Mouse (Mus musculus) liver, embryonic 11.5 days (tissue): ENCODE results near the gene Naif1. TPM values are rescaled to one million over a fixed set of nuclear protein-coding genes. Genes with fewer than 3 reads are reported as not detected.

ENCODE experiments used
- ATAC-seq: fragments of 200-750 bp; cut with Nextera tagmentation; replicated peaks from 2 replicates; pipeline ENCODE4 v1.8.0; 2017; ENCODE audit warnings: moderate number of reproducible peaks, mild to moderate bottlenecking, moderate TSS enrichment, moderate library complexity; ENCODE audit not compliant: low FRiP score
- DNase-seq: peaks from one replicate; pipeline ENCODE4 v3.0.0-alpha.2; 2017; ENCODE audit warnings: low spot score
- H3K27ac ChIP-seq: fragments of 300-500 bp; sonication (generic); 2 replicates; pipeline ENCODE4 v1.5.1; 2014; ENCODE audit warnings: mild to moderate bottlenecking, low read depth, low read length, control low read depth
- H3K27me3 ChIP-seq: fragments of 300-500 bp; sonication (generic); replicated peaks from 2 replicates; pipeline ENCODE4 v1.6.1; 2014; ENCODE audit warnings: low read length, mixed read lengths; ENCODE audit not compliant: control insufficient read depth, insufficient read depth
- H3K36me3 ChIP-seq: fragments of 300-500 bp; sonication (generic); 2 replicates; pipeline ENCODE4 v1.6.1; 2014; ENCODE audit warnings: mild to moderate bottlenecking, low read length, moderate library complexity, mixed read lengths; ENCODE audit not compliant: control insufficient read depth, insufficient read depth
- H3K4me1 ChIP-seq: fragments of 300-500 bp; sonication (generic); replicated peaks from 2 replicates; pipeline ENCODE4 v1.6.1; 2014; ENCODE audit warnings: low read length, mixed read lengths; ENCODE audit not compliant: control insufficient read depth, insufficient read depth
- H3K4me2 ChIP-seq: fragments of 300-500 bp; sonication (generic); 2 replicates; pipeline ENCODE4 v1.6.1; 2014; ENCODE audit warnings: mild to moderate bottlenecking, control low read depth, moderate library complexity
- H3K4me3 ChIP-seq: fragments of 300-500 bp; sonication (generic); 2 replicates; pipeline ENCODE4 v1.5.1; 2014; ENCODE audit warnings: low read depth, low read length, control low read depth
- H3K9ac ChIP-seq: fragments of 300-500 bp; sonication (generic); 2 replicates; pipeline ENCODE4 v1.6.1; 2014; ENCODE audit warnings: low read depth, low read length, control low read depth
- H3K9me3 ChIP-seq: fragments of 300-500 bp; sonication (generic); 2 replicates; pipeline ENCODE4 v1.6.1; 2016; ENCODE audit warnings: low read length, inconsistent platforms, mixed read lengths; ENCODE audit not compliant: control insufficient read depth
- WGBS: fragments of 180-500 bp; shearing (Covaris S2); extraction: QIAGEN DNeasy Blood & Tissue Kit; methylation state at CpG from one replicate; pipeline ENCODE4 v1.1.7; 2014; 5-methylcytosine and 5-hydroxymethylcytosine counted together
- polyA plus RNA-seq: library from polyadenylated mRNA; unstranded; fragments of >200 nt; fragmentation: Nextera tagmentation; extraction: Ambion mirVana; gene quantifications from 2 replicates; pipeline ENCODE4 v1.2.1, GENCODE M21; 2014

Naif1 gene
- polyA plus RNA-seq = 4.5 and 5.4 TPM in 2 replicates

DNA sequence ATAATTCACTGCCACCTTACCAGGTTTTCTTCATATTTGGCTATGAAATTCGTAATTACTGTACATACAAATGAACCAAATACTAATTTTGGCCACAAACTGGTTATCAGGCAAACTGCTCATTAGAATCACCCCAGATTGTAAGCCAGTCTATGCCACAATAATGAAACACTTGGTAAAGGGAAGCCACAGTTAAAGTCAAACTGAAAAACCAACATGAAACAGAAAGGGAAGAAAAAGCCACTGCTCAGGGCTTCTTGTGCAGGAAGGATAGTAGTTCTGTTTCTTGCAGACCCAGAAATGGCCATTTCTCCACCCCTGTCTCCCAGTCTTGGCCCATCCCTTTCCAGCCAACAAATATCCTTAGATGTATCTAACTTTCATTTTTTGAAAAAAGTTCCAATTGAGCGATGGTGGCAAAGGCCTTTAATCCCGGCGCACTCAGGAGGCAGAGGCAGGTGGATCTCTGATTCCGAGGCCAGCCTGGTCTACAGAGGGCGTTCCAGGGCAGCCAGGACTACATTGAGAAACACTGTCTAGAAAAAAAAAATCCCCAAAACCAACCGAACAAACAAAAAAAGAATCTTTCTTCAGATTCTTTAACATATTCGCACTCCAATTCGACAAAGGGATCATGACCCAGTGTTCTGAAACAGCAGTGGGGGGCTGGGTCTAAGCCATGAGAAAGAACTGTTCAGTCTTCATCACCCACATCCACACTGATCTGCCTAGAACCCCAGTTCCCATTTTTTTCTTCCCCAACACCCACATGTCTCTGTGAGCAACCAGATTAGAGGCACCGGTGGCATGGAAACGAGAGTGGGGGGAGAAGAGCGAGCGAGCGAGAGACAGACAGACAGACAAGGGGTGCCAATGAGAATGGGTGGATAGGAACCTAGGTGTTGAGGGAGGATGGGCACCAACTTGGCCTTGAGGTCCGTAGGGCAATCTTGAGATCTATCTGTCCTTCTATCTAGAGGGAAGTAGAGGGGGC, at the start of gene Naif1:
Gene Naif1 (plus strand): TSS at position 697 of the 994 bp plus-strand sequence.
- peaks cover 31% of the 10 kb centered on the region for H3K4me1 ChIP-seq
- peak within 1 kb of the TSS; percentile 86 for H3K4me3 ChIP-seq
- ATAC-seq (no peak), DNase-seq (no peak)
- H3K27me3 ChIP-seq = no peaks in the 10 kb centered on the region
- peak within 1 kb of the TSS; percentile 96 for H3K27ac ChIP-seq
- H3K36me3 ChIP-seq = no peaks in the 10 kb centered on the region; the same call in 1 of the 2 replicates
- peak within 1 kb of the TSS; percentile 85 for H3K9ac ChIP-seq
- H3K9me3 ChIP-seq = no peaks in the 10 kb centered on the region
- 66% methylated on average over 15 of the region's 15 CpGs for WGBS
- peak within 1 kb of the TSS; percentile 97 for H3K4me2 ChIP-seq

DNA sequence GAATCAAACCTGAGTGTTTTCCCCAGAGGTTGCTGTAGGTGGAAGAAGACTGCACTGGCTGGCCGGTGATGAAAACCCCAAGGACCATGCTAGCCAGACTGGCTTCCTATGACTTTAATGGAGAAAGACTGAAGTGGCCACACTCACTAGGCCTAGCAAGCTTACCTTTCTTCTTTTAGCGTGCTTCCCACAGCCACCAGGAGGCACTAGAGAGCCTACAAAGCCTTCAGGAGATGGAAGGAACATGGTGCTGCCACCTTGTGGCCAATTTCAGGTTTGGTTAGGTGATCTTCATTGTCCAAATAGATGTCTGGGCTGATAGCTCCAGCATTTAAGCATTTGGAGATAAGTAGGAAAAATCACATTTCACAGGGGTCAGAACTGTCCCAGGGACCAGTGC, 45.6 kb upstream of the Naif1 start:
- H3K4me3 ChIP-seq = no peak overlapping the region
- peak; percentile 79 for DNase-seq
- no peak overlapping the region for H3K27ac ChIP-seq
- H3K9ac ChIP-seq = no peak overlapping the region
- H3K27me3 ChIP-seq = no peaks in the 10 kb centered on the region
- H3K4me2 ChIP-seq = no peak overlapping the region
- 0 out of 2 replicates have a peak, but pooled peaks cover 4% of the 10 kb centered on the region for H3K4me1 ChIP-seq
- no peak for ATAC-seq
- no peaks in the 10 kb centered on the region for H3K9me3 ChIP-seq
- WGBS = 16% methylated on average over 2 of the region's 2 CpGs
- 0 out of 2 replicates have a peak, but pooled peaks cover 4% of the 10 kb centered on the region for H3K36me3 ChIP-seq

DNA sequence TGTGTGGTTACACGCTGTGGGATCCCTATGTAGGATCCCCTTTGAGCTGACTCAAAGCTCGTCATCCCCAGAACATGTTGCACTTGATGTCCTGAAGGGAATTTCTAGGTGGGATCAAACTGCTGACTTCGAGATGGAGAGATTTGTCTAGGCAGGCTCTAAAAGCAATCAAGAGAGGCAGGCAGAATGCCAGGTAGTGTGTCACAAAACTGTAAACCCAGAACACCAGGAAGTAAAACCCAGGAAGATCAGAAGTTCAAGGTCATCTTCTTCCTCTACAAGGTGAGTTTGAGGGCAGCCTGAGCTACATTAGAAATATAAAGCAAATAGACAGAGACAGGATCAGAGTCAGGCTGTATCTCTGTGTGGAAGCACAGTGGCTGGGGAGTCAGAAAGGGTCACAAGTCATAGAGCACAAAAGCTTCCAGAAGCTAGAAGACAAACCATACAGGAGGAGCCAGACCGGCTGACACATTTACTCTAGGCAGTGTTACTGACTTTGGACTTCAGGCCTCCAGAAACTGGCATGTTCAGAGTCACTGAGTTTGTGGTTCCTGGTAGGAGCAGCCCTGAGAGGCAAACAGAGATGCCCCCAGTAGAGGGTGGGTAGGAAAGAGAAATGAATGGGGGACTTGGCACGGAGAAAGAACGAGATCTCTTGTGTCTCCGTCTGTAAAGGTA, 43.0 kb upstream of the Naif1 start:
- no peak overlapping the region for H3K9ac ChIP-seq
- 80% methylated on average over 7 of the region's 7 CpGs for WGBS
- no peak overlapping the region for H3K4me3 ChIP-seq
- H3K4me1 ChIP-seq = no peaks in the 10 kb centered on the region; the same call in 1 of the 2 replicates
- ATAC-seq (no peak), DNase-seq (no peak)
- no peak overlapping the region for H3K27ac ChIP-seq
- no peaks in the 10 kb centered on the region for H3K9me3 ChIP-seq
- H3K27me3 ChIP-seq = no peaks in the 10 kb centered on the region
- no peak overlapping the region for H3K4me2 ChIP-seq
- H3K36me3 ChIP-seq = 0 out of 2 replicates have a peak, but pooled peaks cover 2% of the 10 kb centered on the region

DNA sequence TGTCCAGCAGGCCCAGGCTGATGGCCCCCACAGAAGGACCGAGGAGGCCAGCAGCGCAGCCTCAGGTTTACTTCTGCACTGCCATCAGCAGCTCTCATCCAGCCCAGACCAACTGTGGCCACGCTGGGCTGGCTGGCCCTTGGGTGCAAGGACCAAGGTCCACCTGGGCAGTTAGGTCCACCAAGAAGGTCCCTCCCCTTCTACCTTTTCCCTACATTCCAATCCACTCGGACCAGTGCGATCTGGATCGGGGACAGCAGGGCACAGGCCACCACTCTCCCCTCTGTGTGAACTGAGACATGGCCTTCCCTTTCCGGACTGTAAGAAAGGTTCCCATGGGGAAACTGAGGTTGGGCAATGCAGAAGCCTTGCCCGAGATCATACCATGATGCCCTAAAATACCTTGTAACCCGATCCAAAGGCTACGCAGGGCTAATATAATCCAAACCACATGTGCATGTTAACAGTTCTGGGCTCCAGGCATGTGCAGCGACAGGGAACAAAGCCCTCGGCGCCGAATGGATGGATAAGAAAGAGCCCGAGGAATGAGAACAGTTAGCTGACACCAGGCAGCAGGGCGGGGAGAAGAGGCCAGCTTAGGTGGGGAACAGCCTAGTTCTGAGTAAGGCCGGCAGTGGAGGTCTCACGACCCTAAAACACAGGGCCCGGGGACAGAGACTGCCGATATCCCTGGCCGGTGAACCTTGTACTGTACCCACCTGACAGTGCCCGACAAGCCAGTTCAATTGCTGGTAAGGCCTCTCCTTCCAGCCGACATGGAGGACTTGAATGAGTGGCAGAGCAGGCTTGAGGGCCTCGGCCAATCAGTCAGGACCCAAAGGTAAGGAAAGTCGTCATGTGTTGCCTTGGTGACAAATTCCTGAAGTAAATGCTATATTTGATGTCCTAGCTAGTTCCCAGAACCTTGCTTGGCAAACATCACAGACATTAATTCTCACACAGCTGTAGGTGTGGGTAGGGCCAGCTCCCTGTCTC, 41.5 kb upstream of the Naif1 start:
- Histone ChIP-seq H3K9ac (no peak overlapping the region), H3K27ac (no peak overlapping the region), H3K4me2 (no peak overlapping the region), H3K9me3 (no peaks in the 10 kb centered on the region), H3K27me3 (no peaks in the 10 kb centered on the region), H3K4me1 (no peaks in the 10 kb centered on the region; the same call in 1 of the 2 replicates), H3K36me3 (no peaks in the 10 kb centered on the region), H3K4me3 (no peak overlapping the region)
- no peak for ATAC-seq
- no peak for DNase-seq
- 66% methylated on average over 25 of the region's 25 CpGs for WGBS

DNA sequence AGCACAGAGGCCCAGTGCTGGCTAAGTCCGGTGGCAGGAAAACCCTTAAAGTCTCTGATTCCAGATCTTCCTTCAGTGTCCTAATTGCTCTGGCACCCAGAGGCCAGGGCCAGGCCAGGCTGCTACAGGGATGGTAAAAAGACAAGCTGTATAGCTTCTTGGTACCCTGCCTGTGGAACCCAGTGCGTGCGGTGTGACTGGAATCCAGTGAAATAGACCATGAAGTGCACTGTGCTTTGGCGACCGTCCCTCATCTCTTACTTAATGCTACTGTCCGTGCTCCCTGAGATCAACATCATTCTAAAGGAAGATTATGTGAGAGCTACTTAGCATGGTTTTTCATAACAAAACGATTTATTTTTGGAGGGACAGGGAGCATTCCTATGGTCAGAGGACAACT, 38.9 kb upstream of the Naif1 start:
- Histone ChIP-seq H3K9me3 (no peaks in the 10 kb centered on the region), H3K27me3 (no peaks in the 10 kb centered on the region), H3K4me3 (no peak overlapping the region), H3K4me1 (no peaks in the 10 kb centered on the region; the same call in 1 of the 2 replicates), H3K36me3 (peaks cover 11% of the 10 kb centered on the region), H3K27ac (no peak overlapping the region), H3K9ac (no peak overlapping the region), H3K4me2 (no peak overlapping the region)
- DNase-seq (no peak), ATAC-seq (no peak)
- WGBS = 82% methylated on average over 7 of the region's 7 CpGs

DNA sequence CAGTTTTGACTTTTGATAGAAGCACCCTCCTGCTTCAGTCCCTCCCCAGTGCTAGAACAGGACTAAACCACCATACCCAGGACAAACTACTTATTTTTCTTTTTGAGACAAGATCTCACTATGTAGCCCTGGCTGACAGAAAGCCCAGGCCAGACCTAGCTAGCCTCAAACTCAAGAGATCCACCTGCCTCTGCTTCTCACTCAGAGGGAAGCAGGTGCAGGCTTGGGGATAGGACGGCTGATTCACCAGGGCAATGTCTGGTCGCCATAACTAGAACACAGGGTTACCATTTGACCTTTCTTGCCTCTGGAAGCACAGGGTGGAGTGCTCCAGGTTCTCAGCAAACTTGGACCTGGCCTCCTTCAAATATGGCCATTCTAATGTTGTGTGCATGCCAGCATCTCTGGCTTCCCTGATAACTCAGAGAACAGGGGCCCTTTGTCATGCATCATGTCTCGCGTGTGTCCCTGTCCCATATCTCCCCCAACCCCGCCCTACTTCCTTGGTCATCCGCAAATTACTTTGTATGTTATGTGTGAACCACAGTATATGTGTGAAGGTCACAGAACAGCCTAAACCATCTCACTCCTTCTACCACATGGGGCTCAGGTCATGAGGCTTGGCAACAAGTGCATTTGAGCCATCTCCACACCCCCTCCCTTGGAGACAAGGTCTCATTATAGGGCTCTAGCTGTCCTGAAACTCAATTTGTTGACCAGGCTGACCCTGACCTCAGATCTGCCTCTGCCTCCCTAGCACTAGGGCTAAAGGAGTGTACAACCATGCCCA, 37.3 kb upstream of the Naif1 start:
- ATAC-seq = no peak

DNA sequence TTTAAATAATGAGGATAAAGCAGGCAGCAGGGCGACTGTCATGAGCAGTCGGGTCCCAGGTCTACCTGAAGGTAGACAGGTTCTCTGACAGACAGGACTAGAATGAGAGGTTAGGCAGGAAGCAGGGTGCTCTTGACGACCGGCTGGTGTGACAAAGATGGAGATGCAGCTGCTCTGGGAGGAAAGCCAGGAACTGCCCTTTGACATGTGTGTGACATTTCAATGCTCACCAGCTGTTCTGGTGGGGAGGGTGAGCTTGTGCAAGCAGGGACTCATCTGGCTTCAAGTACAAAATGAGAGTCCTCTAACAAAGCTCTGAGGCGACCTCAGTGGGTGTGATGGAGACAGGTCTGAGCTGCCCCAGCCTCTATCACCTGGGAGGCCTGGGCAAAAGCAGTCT, 36.3 kb upstream of the Naif1 start:
- no peak overlapping the region for H3K4me2 ChIP-seq
- H3K4me1 ChIP-seq = no peaks in the 10 kb centered on the region; the same call in 1 of the 2 replicates
- DNase-seq = no peak
- H3K36me3 ChIP-seq = peaks cover 27% of the 10 kb centered on the region
- 66% methylated on average over 5 of the region's 5 CpGs for WGBS
- H3K9me3 ChIP-seq = no peaks in the 10 kb centered on the region
- H3K27me3 ChIP-seq = no peaks in the 10 kb centered on the region
- no peak overlapping the region for H3K4me3 ChIP-seq
- no peak overlapping the region for H3K27ac ChIP-seq
- ATAC-seq = no peak
- no peak overlapping the region for H3K9ac ChIP-seq

More for the DNA sequence above, 37.3 kb upstream of the Naif1 start:
- no peak for DNase-seq
- Histone ChIP-seq H3K36me3 (peaks cover 24% of the 10 kb centered on the region), H3K4me3 (no peak overlapping the region), H3K9ac (no peak overlapping the region), H3K4me2 (no peak overlapping the region), H3K4me1 (no peaks in the 10 kb centered on the region; the same call in 1 of the 2 replicates), H3K27me3 (no peaks in the 10 kb centered on the region), H3K27ac (no peak overlapping the region; the same call in none of the 2 replicates), H3K9me3 (no peaks in the 10 kb centered on the region)
- 77% methylated on average over 6 of the region's 6 CpGs for whole genome bisulfite sequencing
